Mouse (Mus musculus) fat pad, adult 2 months (tissue): ENCODE measurements around the gene Ncoa7.

Experiments
- DNase-seq: peaks from one replicate; pipeline ENCODE4 v3.0.0-alpha.2; 2011; ENCODE audit warnings: low read depth, low spot score; ENCODE audit errors: extremely low read depth

Gene Ncoa7

DNA sequence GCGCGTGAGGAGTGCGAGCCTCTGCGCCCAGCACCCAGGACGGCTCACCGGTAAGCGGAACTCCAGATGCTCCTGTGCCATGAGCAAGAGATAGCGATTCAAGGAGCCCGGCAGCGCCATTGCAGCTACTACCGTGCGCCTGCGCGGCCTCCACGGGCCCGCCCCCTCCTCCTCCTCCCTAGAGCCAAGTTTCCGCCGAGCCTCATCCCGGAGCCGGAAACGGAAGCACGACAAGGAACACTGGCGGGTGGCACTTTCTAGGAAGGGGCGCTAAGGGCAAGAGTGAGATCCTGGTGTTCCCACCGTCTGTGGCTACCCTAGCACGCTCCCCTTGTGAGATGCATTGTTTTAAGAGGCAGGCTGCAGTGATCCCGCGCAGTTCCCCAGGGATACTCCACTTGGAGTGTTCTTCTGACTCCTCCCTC, 202.6 kb downstream of the Ncoa7 start, which contains the start of gene Trmt11:
Trmt11 (minus strand) TSS at position 208 of the 425 bp plus-strand sequence.
- DNase-seq = no peak

DNA sequence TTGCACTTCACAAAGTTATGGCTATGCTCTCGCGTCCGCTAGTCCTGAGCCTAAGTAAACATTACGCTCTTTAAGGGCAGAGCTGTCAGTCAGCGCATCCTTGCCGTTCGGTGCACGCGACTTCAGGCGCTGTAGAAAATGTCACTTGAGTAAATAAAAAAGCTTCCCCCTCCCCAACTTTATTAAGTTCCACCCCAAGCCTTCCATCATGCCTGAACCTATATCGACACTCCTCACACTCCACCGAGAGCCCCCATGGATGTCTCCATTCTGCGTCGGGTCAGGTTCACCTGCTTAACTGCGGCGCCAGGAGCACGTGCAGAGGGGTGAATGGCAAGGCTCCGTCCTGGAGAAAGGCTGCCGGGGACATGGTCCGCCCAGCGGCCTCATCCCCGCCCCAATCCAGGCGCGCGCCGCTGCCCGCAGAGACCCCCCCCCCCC, 203.0 kb downstream of the Ncoa7 start:
- no peak for DNase-seq

DNA sequence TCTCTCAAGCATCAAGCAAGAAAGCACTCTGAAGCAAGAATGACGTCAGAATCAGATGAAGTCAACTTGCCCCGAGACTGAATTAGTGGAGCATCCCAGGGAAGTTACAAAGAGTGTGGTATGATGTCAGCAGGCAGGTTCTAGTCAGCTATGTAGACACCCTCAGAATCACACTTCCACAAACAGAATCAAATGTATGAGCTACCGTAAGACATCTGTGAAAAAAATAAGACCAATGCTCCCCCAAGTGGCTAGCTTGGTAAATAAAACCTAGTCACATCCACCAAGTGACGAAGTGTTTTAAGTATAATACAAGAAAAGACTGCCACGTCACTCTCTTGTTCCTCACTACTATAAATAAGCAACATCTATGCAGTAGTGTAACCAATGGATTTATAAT, 216.1 kb downstream of the Ncoa7 start:
- no peak for DNase-seq

DNA sequence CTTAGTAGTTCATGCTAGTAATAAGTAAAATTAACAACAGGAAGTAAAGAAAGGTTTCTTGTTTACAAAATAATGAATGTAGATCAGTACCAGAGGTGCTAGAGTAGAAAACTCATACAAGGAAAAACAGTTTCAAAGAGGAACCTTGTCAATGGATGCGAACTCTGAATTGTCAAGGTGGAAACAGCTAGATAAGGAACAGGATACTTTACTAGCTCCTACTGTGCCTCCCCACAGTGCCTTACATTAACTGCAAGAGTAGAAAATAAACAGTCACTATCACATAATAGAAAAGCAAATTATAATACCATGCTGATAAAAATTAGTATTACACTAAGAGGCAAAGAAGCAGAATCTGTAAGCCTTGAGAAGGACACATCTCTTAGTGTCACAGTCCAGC, 217.4 kb downstream of the Ncoa7 start:
- no peak for DNase-seq
